Mouse (Mus musculus) lung, postnatal 0 days (tissue): ENCODE measurements around the gene Nkx1-2.

ENCODE experiments used
- CTCF ChIP-seq: IDR thresholded peaks from 2 replicates; pipeline ENCODE4 v1.5.1; 2016; ENCODE audit warnings: antibody characterized with exemption, mild to moderate bottlenecking
- EP300 ChIP-seq: IDR thresholded peaks from 2 replicates; pipeline ENCODE4 v1.6.1; 2016; ENCODE audit warnings: antibody characterized with exemption, mild to moderate bottlenecking, control low read depth

DNA sequence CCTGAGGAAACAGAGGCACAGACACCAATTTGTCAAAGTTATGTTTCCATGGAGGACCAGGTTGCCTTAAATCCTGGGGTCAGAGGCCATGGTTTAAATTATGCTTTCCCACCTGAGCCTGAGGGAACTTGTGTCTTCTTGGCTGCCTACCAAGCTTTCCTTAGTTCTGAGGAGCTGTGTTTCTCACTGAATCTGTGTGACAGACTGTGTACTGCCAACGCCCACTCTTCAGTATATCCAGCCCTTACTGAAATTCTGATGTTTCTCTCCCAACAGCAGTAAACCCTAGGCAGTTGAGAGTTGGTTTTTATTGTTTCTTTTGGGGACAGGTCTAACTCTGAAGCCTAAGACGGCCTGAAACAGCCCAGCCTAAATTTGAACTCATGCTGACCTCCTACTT lies 5.7 kb downstream of the Nkx1-2 start:
- TF ChIP-seq CTCF (no peak), EP300 (no peak)
